Mouse (Mus musculus) C2C12 (cell line): Measurements from ENCODE around the gene Oasl1.

Source experiments
- CEBPB ChIP-seq: IDR thresholded peaks from one replicate; pipeline ENCODE4 v1.6.1; 2011; ENCODE audit warnings: low read depth, mild to moderate bottlenecking, control low read depth, moderate library complexity
- CTCF ChIP-seq: IDR thresholded peaks from one replicate; pipeline ENCODE4 v1.5.1; 2011; ENCODE audit not compliant: control insufficient read depth, insufficient read depth, insufficient read length
- FOSL1 ChIP-seq: IDR thresholded peaks from one replicate; pipeline ENCODE4 v1.8.0; 2011; ENCODE audit warnings: mild to moderate bottlenecking, low read length; ENCODE audit not compliant: poor library complexity, insufficient read depth, severe bottlenecking
- MAX ChIP-seq: IDR thresholded peaks from one replicate; pipeline ENCODE4 v1.6.1; 2011; ENCODE audit warnings: mild to moderate bottlenecking, control low read depth
- MYOD1 ChIP-seq: IDR thresholded peaks from one replicate; pipeline ENCODE4 v1.6.1; 2011; ENCODE audit warnings: low read depth; ENCODE audit not compliant: control insufficient read depth, insufficient read length
- MYOG ChIP-seq: IDR thresholded peaks from one replicate; pipeline ENCODE4 v1.6.1; 2011; ENCODE audit not compliant: control insufficient read depth, insufficient read length; ENCODE audit errors: extremely low read depth
- USF1 ChIP-seq: IDR thresholded peaks from one replicate; pipeline ENCODE4 v1.6.1; 2011; ENCODE audit warnings: low read depth, mild to moderate bottlenecking, control low read depth, moderate library complexity

DNA sequence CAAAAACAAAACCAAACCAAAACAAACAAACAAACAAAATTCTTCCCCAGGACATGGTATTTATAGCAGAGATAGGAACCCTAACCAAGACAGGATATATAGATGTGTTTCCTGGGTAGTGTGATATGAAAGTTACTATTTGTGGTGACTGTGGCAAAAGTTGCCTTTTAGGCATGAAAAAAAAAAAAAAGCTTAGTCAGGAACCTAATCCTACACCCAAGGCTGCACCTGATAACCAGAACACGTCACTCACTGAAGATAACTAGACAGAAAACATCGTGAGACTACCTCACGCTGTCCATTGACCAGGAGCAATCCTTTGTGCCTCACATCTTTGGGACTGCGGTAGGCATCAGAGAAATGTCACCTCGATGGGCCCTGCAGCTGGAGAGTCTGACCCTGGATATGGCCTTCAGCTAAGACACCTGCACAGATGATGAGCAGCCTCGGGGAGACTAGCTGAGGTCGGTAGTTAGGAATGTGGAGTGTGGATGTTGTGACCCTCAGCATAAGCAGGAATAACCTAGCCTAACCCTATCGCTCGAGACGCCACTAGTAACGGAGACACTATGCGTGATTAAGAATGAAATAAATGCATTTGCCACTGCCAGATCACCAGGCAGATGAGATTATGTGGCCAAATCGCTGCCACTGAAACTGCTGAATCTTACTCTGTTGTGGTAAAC is 26.2 kb upstream of the Oasl1 start, which contains the start of gene Oasl2:
- no peak for TF ChIP-seq MYOD1
- no peak for TF ChIP-seq MYOG
- TF ChIP-seq CTCF = no peak
- TF ChIP-seq USF1 = no peak
- no peak for TF ChIP-seq MAX
- no peak for TF ChIP-seq CEBPB
- no peak for TF ChIP-seq FOSL1
